Mouse (Mus musculus) heart, embryonic 12.5 days (tissue): ENCODE data around the gene Pxt1. TPM values are rescaled to one million over a fixed set of nuclear protein-coding genes. Genes with fewer than 3 reads are reported as not detected.

Source experiments
- ATAC-seq: fragments of 200-750 bp; cut with Nextera tagmentation; 2 replicates; pipeline ENCODE4 v1.8.0; 2017; ENCODE audit warnings: moderate TSS enrichment, moderate library complexity; ENCODE audit not compliant: insufficient number of reproducible peaks, low FRiP score
- H3K27ac ChIP-seq: fragments of 300-500 bp; sonication (generic); 2 replicates; pipeline ENCODE4 v1.5.1; 2016; ENCODE audit warnings: mild to moderate bottlenecking, moderate library complexity; ENCODE audit not compliant: poor library complexity, severe bottlenecking
- H3K27me3 ChIP-seq: fragments of 300-500 bp; sonication (generic); replicated peaks from 2 replicates; pipeline ENCODE4 v1.6.1; 2016; ENCODE audit warnings: mild to moderate bottlenecking, moderate library complexity
- H3K36me3 ChIP-seq: fragments of 300-500 bp; sonication (generic); 2 replicates; pipeline ENCODE4 v1.6.1; 2016; ENCODE audit warnings: mild to moderate bottlenecking, moderate library complexity
- H3K4me1 ChIP-seq: fragments of 300-500 bp; sonication (generic); replicated peaks from 2 replicates; pipeline ENCODE4 v1.6.1; 2016; ENCODE audit warnings: mild to moderate bottlenecking
- H3K4me2 ChIP-seq: fragments of 300-500 bp; sonication (generic); 2 replicates; pipeline ENCODE4 v1.6.1; 2016; ENCODE audit warnings: mild to moderate bottlenecking, moderate library complexity
- H3K4me3 ChIP-seq: fragments of 300-500 bp; sonication (generic); 2 replicates; pipeline ENCODE4 v1.5.1; 2016; ENCODE audit warnings: mild to moderate bottlenecking
- H3K9ac ChIP-seq: fragments of 300-500 bp; sonication (generic); 2 replicates; pipeline ENCODE4 v1.6.1; 2016; ENCODE audit warnings: mild to moderate bottlenecking, moderate library complexity
- H3K9me3 ChIP-seq: fragments of 300-500 bp; sonication (generic); replicated peaks from 2 replicates; pipeline ENCODE4 v1.6.1; 2016; ENCODE audit warnings: mild to moderate bottlenecking, moderate library complexity
- WGBS: fragments of 180-500 bp; shearing (Covaris S2); methylation state at CpG from one replicate; pipeline ENCODE4 v1.1.7; 2016; 5-methylcytosine and 5-hydroxymethylcytosine counted together
- polyA plus RNA-seq: library from polyadenylated mRNA; unstranded; fragments of >200 nt; fragmentation: Nextera tagmentation; extraction: Ambion mirVana; gene quantifications from 2 replicates; pipeline ENCODE4 v1.2.1, GENCODE M21; 2016

Gene Pxt1
- polyA plus RNA-seq, 1 experiment from 2014 or later, result not detected

DNA sequence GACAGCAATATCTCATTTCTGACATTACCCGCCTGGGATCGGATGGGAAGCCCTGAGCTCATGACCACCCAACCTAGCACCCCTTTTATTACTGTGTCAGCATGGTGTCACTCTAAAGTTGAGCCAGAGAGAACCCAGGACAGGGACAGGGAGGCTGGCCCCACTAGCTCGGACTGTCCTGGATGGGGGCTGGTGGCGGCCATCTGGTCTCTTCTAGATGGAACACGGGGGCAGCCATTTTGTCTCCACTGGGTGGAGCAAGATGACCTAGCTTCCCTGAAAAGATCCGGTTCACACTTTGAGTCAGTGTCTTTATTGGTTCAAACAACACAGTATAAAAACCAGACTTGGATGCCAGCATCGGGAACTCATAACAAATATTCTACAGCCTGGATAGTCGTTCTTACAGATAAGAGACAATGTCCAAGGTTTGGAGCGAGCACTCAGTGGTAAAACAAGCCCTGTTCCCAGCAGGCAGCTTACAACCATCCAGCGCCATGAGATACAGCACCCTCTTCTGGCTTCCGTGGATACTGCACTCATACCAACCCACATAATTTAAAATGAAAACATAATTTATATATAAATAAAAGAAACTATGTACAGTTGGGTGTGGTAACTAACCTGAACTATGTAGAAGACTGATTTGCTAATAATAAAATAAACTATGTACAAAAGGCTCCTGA lies 47.4 kb downstream of the Pxt1 start:
- no peak overlapping the region for H3K27ac ChIP-seq
- 0 out of 2 replicates have a peak, but pooled peaks cover 2% of the 10 kb centered on the region for H3K9me3 ChIP-seq
- H3K9ac ChIP-seq, result no peak overlapping the region
- no peak for ATAC-seq
- no peaks in the 10 kb centered on the region for H3K27me3 ChIP-seq
- no peak overlapping the region for H3K4me3 ChIP-seq
- no peaks in the 10 kb centered on the region for H3K4me1 ChIP-seq
- no peaks in the 10 kb centered on the region for H3K36me3 ChIP-seq
- 87% methylated on average over 11 of the region's 11 CpGs for WGBS
- H3K4me2 ChIP-seq, result no peak overlapping the region

DNA sequence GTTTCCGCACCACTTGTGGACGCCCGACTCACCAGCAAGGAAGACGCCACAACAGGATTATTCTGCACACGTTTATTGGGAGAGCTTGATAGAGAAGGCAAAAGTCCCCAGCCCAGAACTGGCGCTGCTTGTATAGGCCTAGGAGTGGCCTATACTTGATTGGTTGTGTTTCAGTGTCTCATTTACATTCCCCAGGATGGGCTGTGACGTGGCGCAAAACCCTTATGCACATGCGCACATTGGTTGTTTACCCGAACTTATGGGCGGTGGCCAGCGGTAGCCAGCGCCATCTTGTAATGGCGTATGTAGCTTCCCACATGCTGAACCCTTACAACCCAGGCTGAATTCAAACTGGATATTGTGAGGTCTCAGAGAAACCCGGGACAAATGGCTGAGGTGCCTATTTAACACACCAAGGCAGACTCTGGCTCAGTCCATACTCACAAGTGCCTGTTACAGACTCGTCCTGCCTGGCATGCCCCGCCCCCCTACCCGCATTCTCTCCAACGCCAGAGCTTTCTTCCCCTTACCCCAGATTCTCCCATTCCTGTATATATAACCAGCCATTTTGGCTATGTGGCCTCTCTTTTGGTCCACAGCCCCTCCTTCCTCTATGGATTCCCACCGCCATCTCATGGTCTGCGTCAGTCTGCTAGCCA lies 48.3 kb downstream of the Pxt1 start:
- no peaks in the 10 kb centered on the region for H3K9me3 ChIP-seq
- H3K27me3 ChIP-seq, result no peaks in the 10 kb centered on the region
- H3K9ac ChIP-seq, result no peak overlapping the region
- H3K4me3 ChIP-seq, result no peak overlapping the region
- 91% methylated on average over 21 of the region's 21 CpGs for WGBS
- ATAC-seq, result no peak
- H3K4me1 ChIP-seq, result no peaks in the 10 kb centered on the region
- H3K36me3 ChIP-seq, result no peaks in the 10 kb centered on the region
- no peak overlapping the region for H3K4me2 ChIP-seq
- no peak overlapping the region for H3K27ac ChIP-seq

DNA sequence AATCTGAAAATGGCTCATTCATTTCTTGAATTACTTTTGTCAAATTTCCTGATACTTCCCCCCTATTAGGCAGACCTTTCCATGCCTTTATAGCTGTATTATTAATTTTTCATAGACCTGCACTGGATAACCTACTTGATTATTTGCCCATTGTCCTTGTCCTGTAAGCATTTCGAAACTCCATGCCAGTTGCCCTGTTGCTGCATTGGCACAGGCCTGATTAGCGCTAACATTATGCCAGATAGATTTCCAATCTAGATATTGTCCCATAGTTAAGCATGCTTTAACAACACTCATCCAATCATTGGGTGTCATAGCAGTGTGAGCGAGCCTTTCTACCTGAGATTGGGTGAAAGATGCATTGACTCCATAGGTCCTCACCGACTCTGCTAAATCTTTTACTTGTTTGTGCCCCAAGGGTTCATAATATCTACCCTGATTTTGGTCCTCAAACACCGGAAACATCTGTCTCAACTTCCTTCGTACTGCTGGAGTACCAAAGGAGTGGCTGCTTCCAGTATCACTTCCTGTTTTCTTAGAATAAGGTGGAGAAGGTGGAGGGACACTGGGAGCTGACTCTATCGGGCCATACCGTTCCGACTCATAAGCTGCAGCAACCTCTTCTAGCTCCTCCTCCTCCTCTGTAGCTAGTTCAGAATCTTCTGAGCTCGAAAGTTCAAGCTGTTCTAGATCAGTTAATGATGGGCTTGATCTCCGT lies 49.4 kb downstream of the Pxt1 start:
- WGBS, result 80% methylated on average over 11 of the region's 11 CpGs
- H3K36me3 ChIP-seq, result no peaks in the 10 kb centered on the region
- H3K4me3 ChIP-seq, result no peak overlapping the region
- H3K4me1 ChIP-seq, result no peaks in the 10 kb centered on the region
- no peak overlapping the region for H3K27ac ChIP-seq
- no peak overlapping the region for H3K4me2 ChIP-seq
- no peaks in the 10 kb centered on the region for H3K9me3 ChIP-seq
- H3K27me3 ChIP-seq, result no peaks in the 10 kb centered on the region
- H3K9ac ChIP-seq, result no peak overlapping the region
- ATAC-seq, result no peak

DNA sequence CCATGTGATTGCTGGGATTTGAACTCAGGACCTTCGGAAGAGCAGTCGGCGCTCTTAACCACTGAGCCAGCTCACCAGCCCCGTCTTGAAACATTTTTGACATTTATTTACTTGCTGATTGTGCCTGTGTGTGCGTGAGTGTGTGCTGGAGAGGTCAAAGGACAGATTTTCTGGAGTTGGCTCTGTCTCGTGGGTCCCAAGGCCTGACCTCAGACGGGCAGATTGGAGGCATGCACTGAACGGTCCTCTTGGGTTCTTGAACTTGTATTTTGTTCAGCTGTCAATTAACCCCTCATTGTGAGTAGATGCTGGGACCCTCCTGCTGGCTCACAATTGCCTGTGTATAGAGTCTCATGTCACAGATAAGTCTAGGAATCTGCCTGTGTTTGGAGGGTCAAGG lies 57.4 kb downstream of the Pxt1 start:
- 81% methylated on average over 8 of the region's 8 CpGs for WGBS
- Histone ChIP-seq H3K4me2 (no peak overlapping the region), H3K27me3 (peaks cover 8% of the 10 kb centered on the region), H3K4me3 (no peak overlapping the region), H3K9ac (no peak overlapping the region), H3K4me1 (0 out of 2 replicates have a peak, but pooled peaks cover 2% of the 10 kb centered on the region), H3K9me3 (0 out of 2 replicates have a peak, but pooled peaks cover 2% of the 10 kb centered on the region), H3K27ac (no peak overlapping the region), H3K36me3 (no peaks in the 10 kb centered on the region)
- no peak for ATAC-seq

DNA sequence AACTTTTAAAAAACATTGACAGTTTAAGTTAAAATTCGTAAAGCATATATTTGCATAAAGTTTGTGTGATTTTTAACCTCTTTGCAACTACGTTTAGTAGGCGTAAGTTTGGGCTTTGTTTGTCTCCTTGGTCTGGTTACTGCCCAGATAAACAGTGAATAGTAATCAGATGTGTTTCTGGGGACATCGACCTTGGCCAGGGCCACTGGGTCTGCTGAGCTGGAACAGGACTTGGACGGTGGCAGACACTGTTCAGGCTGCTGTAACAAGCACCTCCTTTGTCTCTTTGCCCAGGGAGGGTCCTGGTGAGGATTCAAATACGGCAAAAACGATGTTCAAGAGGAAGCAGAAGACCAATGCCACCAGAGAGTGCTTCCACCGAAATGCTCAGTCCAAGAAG lies 58.4 kb downstream of the Pxt1 start:
- WGBS, result 79% methylated on average over 8 of the region's 8 CpGs
- no peak for ATAC-seq
- Histone ChIP-seq H3K27ac (no peak overlapping the region), H3K9me3 (0 out of 2 replicates have a peak, but pooled peaks cover 2% of the 10 kb centered on the region), H3K4me1 (peaks cover 3% of the 10 kb centered on the region; the same call in 1 of the 2 replicates), H3K36me3 (no peaks in the 10 kb centered on the region), H3K4me2 (no peak overlapping the region), H3K4me3 (no peak overlapping the region), H3K27me3 (peaks cover 18% of the 10 kb centered on the region), H3K9ac (no peak overlapping the region)

Other genes starting within 250 kb of the Pxt1 start
- gene AC170998.1, start 217.8 kb downstream of the Pxt1 start, polyA plus RNA-seq, result 3.1 and 3.3 TPM in 2 replicates
- gene Mapk13, start 174.5 kb downstream of the Pxt1 start, polyA plus RNA-seq, result 3.2 and 3.9 TPM in 2 replicates
- gene Brpf3, start 142.8 kb downstream of the Pxt1 start, polyA plus RNA-seq, result 13.2 and 15.4 TPM in 2 replicates
- gene Pnpla1, start 85.4 kb downstream of the Pxt1 start, polyA plus RNA-seq, result 0.05 TPM in 1 of 2 replicates, not detected in the other
- gene 4930539E08Rik, start 28.5 kb downstream of the Pxt1 start, polyA plus RNA-seq, result 0.04 and 0.06 TPM in 2 replicates
- gene Kctd20, start 8.1 kb upstream of the Pxt1 start, polyA plus RNA-seq, result 75.8 and 77.5 TPM in 2 replicates
- gene Stk38, start 64.2 kb upstream of the Pxt1 start, polyA plus RNA-seq, result 91.0 and 94.3 TPM in 2 replicates
- gene Srsf3, start 88.8 kb upstream of the Pxt1 start, polyA plus RNA-seq, result 406 and 412 TPM in 2 replicates
- 43.2 and 45.3 TPM in 2 replicates for gene Cdkn1a, start 147.1 kb upstream of the Pxt1 start, polyA plus RNA-seq
- gene Rab44, start 170.3 kb upstream of the Pxt1 start, polyA plus RNA-seq, result 0.13 TPM in 1 of 2 replicates, not detected in the other